Mouse (Mus musculus) liver, embryonic 15.5 days (tissue): ENCODE data around the gene Adprm. TPM values are rescaled to one million over a fixed set of nuclear protein-coding genes. Genes with fewer than 3 reads are reported as not detected.

ENCODE experiments used
- ATAC-seq: fragments of 200-750 bp; cut with Nextera tagmentation; 2 replicates; pipeline ENCODE4 v1.8.0; 2017; ENCODE audit warnings: moderate number of reproducible peaks, mild to moderate bottlenecking, moderate library complexity; ENCODE audit not compliant: insufficient read depth
- H3K27ac ChIP-seq: fragments of 300-500 bp; sonication (generic); replicated peaks from 2 replicates; pipeline ENCODE4 v1.5.1; 2015; ENCODE audit warnings: mild to moderate bottlenecking, inconsistent platforms
- H3K27me3 ChIP-seq: fragments of 300-500 bp; sonication (generic); 2 replicates; pipeline ENCODE4 v1.6.1; 2015; ENCODE audit warnings: mild to moderate bottlenecking, inconsistent platforms
- H3K36me3 ChIP-seq: fragments of 300-500 bp; sonication (generic); replicated peaks from 2 replicates; pipeline ENCODE4 v1.6.1; 2015; ENCODE audit warnings: moderate library complexity, mild to moderate bottlenecking, inconsistent platforms
- H3K4me1 ChIP-seq: fragments of 300-500 bp; sonication (generic); replicated peaks from 2 replicates; pipeline ENCODE4 v1.6.1; 2015; ENCODE audit warnings: inconsistent platforms
- H3K4me2 ChIP-seq: fragments of 300-500 bp; sonication (generic); 2 replicates; pipeline ENCODE4 v1.6.1; 2015; ENCODE audit warnings: moderate library complexity, mild to moderate bottlenecking, inconsistent platforms
- H3K4me3 ChIP-seq: fragments of 300-500 bp; sonication (generic); replicated peaks from 2 replicates; pipeline ENCODE4 v1.5.1; 2015; ENCODE audit warnings: mild to moderate bottlenecking, inconsistent platforms
- H3K9ac ChIP-seq: fragments of 300-500 bp; sonication (generic); 2 replicates; pipeline ENCODE4 v1.6.1; 2015; ENCODE audit warnings: moderate library complexity, mild to moderate bottlenecking, inconsistent platforms
- H3K9me3 ChIP-seq: fragments of 300-500 bp; sonication (generic); replicated peaks from 2 replicates; pipeline ENCODE4 v1.6.1; 2016; ENCODE audit warnings: inconsistent platforms
- WGBS: fragments of 180-500 bp; shearing (Covaris S2); methylation state at CpG from one replicate; pipeline ENCODE4 v1.1.7; 2015; ENCODE audit warnings: mixed read lengths; ENCODE audit not compliant: insufficient replicate concordance; 5-methylcytosine and 5-hydroxymethylcytosine counted together
- polyA plus RNA-seq: library from polyadenylated mRNA; unstranded; fragments of >200 nt; fragmentation: Nextera tagmentation; extraction: Ambion mirVana; gene quantifications from 2 replicates; pipeline ENCODE4 v1.2.1, GENCODE M21; 2015

Adprm gene
- polyA plus RNA-seq, 1 experiment from 2014 or later: 10.3 TPM

- H3K4me1 ChIP-seq: no peaks in the 10 kb centered on the region
- 44% methylated on average over 9 of the region's 9 CpGs for WGBS
- no peak overlapping the region for H3K27ac ChIP-seq
- H3K4me2 ChIP-seq: no peak overlapping the region
- H3K9ac ChIP-seq: no peak overlapping the region
- peaks cover 31% of the 10 kb centered on the region for H3K27me3 ChIP-seq
- no peaks in the 10 kb centered on the region for H3K9me3 ChIP-seq
- H3K36me3 ChIP-seq: no peaks in the 10 kb centered on the region
- ATAC-seq: no peak
- H3K4me3 ChIP-seq: no peak overlapping the region
Measured at GRCm38 (mm10) chr11:67086467-67087164, 34.2 kb upstream of the Adprm start.

- peaks cover 5% of the 10 kb centered on the region; the same call in 1 of the 2 replicates for H3K4me1 ChIP-seq
- no peak overlapping the region for H3K4me3 ChIP-seq
- H3K9ac ChIP-seq: no peak overlapping the region
- no peak overlapping the region for H3K27ac ChIP-seq
- H3K9me3 ChIP-seq: no peaks in the 10 kb centered on the region
- WGBS: 3% methylated on average over 6 of the region's 6 CpGs
- ATAC-seq: no peak
- no peak overlapping the region for H3K4me2 ChIP-seq
- peaks cover 31% of the 10 kb centered on the region for H3K27me3 ChIP-seq
- no peaks in the 10 kb centered on the region for H3K36me3 ChIP-seq
Measured at GRCm38 (mm10) chr11:67085489-67085888, 33.1 kb upstream of the Adprm start.

- WGBS: 38% methylated on average over 32 of the region's 32 CpGs
- Histone ChIP-seq H3K27me3 (peaks cover 31% of the 10 kb centered on the region), H3K4me3 (no peak overlapping the region), H3K9me3 (no peaks in the 10 kb centered on the region), H3K9ac (no peak overlapping the region), H3K4me2 (no peak overlapping the region), H3K27ac (no peak overlapping the region), H3K4me1 (peaks cover 5% of the 10 kb centered on the region; the same call in 1 of the 2 replicates), H3K36me3 (no peaks in the 10 kb centered on the region)
- ATAC-seq: no peak
Measured at GRCm38 (mm10) chr11:67083712-67084340, 31.4 kb upstream of the Adprm start.

GRCm38 (mm10) chr11:67083239-67083638, 30.8 kb upstream of the Adprm start:
- Histone ChIP-seq H3K4me3 (no peak overlapping the region), H3K27me3 (peaks cover 33% of the 10 kb centered on the region), H3K36me3 (no peaks in the 10 kb centered on the region), H3K9ac (no peak overlapping the region), H3K9me3 (no peaks in the 10 kb centered on the region), H3K27ac (no peak overlapping the region), H3K4me1 (peaks cover 5% of the 10 kb centered on the region; the same call in 1 of the 2 replicates), H3K4me2 (no peak overlapping the region)
- WGBS: 50% methylated on average over 6 of the region's 6 CpGs
- no peak for ATAC-seq

- H3K9me3 ChIP-seq: no peaks in the 10 kb centered on the region
- ATAC-seq: no peak
- H3K4me1 ChIP-seq: peaks cover 5% of the 10 kb centered on the region; the same call in 1 of the 2 replicates
- 50% methylated on average over 13 of the region's 13 CpGs for WGBS
- no peak overlapping the region for H3K9ac ChIP-seq
- H3K4me2 ChIP-seq: no peak overlapping the region
- no peak overlapping the region for H3K27ac ChIP-seq
- H3K4me3 ChIP-seq: no peak overlapping the region
- no peaks in the 10 kb centered on the region for H3K36me3 ChIP-seq
- H3K27me3 ChIP-seq: peaks cover 35% of the 10 kb centered on the region
Measured at GRCm38 (mm10) chr11:67082793-67083192, 30.4 kb upstream of the Adprm start.

GRCm38 (mm10) chr11:67082188-67082587, 29.8 kb upstream of the Adprm start:
- no peak overlapping the region for H3K27ac ChIP-seq
- ATAC-seq: no peak
- no peaks in the 10 kb centered on the region for H3K9me3 ChIP-seq
- WGBS: 51% methylated on average over 7 of the region's 7 CpGs
- no peak overlapping the region for H3K4me3 ChIP-seq
- H3K4me2 ChIP-seq: no peak overlapping the region
- H3K4me1 ChIP-seq: peaks cover 5% of the 10 kb centered on the region; the same call in 1 of the 2 replicates
- no peaks in the 10 kb centered on the region for H3K36me3 ChIP-seq
- no peak overlapping the region for H3K9ac ChIP-seq
- H3K27me3 ChIP-seq: peaks cover 35% of the 10 kb centered on the region

- H3K4me3 ChIP-seq: no peak overlapping the region
- ATAC-seq: peak; percentile 60
- H3K4me1 ChIP-seq: peaks cover 5% of the 10 kb centered on the region; the same call in 1 of the 2 replicates
- H3K9me3 ChIP-seq: no peaks in the 10 kb centered on the region
- H3K4me2 ChIP-seq: no peak overlapping the region
- no peak overlapping the region for H3K9ac ChIP-seq
- H3K27me3 ChIP-seq: peaks cover 35% of the 10 kb centered on the region
- no peaks in the 10 kb centered on the region for H3K36me3 ChIP-seq
- WGBS: 2% methylated on average over 11 of the region's 11 CpGs
- H3K27ac ChIP-seq: no peak overlapping the region
Measured at GRCm38 (mm10) chr11:67081125-67081649, 28.8 kb upstream of the Adprm start.

GRCm38 (mm10) chr11:67080168-67080567, 27.8 kb upstream of the Adprm start:
- H3K27ac ChIP-seq: no peak overlapping the region
- no peaks in the 10 kb centered on the region for H3K9me3 ChIP-seq
- no peak overlapping the region for H3K4me3 ChIP-seq
- no peak overlapping the region for H3K4me2 ChIP-seq
- no peak overlapping the region for H3K9ac ChIP-seq
- no peaks in the 10 kb centered on the region for H3K36me3 ChIP-seq
- no peak for ATAC-seq
- H3K4me1 ChIP-seq: peaks cover 5% of the 10 kb centered on the region; the same call in 1 of the 2 replicates
- 1% methylated on average over 3 of the region's 3 CpGs for WGBS
- peaks cover 35% of the 10 kb centered on the region for H3K27me3 ChIP-seq

- no peaks in the 10 kb centered on the region for H3K9me3 ChIP-seq
- no peak overlapping the region for H3K4me3 ChIP-seq
- ATAC-seq: no peak
- H3K27ac ChIP-seq: no peak overlapping the region
- no peaks in the 10 kb centered on the region for H3K36me3 ChIP-seq
- peaks cover 5% of the 10 kb centered on the region; the same call in 1 of the 2 replicates for H3K4me1 ChIP-seq
- peaks cover 31% of the 10 kb centered on the region for H3K27me3 ChIP-seq
- 59% methylated on average over 11 of the region's 11 CpGs for WGBS
- H3K4me2 ChIP-seq: no peak overlapping the region
- no peak overlapping the region for H3K9ac ChIP-seq
Measured at GRCm38 (mm10) chr11:67079740-67080139, 27.3 kb upstream of the Adprm start.

GRCm38 (mm10) chr11:67078888-67079287, 26.5 kb upstream of the Adprm start:
- no peaks in the 10 kb centered on the region for H3K9me3 ChIP-seq
- no peak overlapping the region for H3K9ac ChIP-seq
- no peak overlapping the region for H3K4me3 ChIP-seq
- H3K27ac ChIP-seq: no peak overlapping the region
- ATAC-seq: no peak
- no peaks in the 10 kb centered on the region for H3K36me3 ChIP-seq
- H3K27me3 ChIP-seq: peaks cover 22% of the 10 kb centered on the region
- 67% methylated on average over 6 of the region's 6 CpGs for WGBS
- no peak overlapping the region for H3K4me2 ChIP-seq
- peaks cover 5% of the 10 kb centered on the region; the same call in 1 of the 2 replicates for H3K4me1 ChIP-seq

- Histone ChIP-seq H3K4me3 (no peak within 1 kb of the TSS), H3K27me3 (peaks cover 13% of the 10 kb centered on the region), H3K9me3 (no peaks in the 10 kb centered on the region), H3K27ac (no peak within 1 kb of the TSS), H3K4me1 (peaks cover 5% of the 10 kb centered on the region; the same call in 1 of the 2 replicates), H3K9ac (no peak within 1 kb of the TSS), H3K36me3 (no peaks in the 10 kb centered on the region), H3K4me2 (no peak within 1 kb of the TSS)
- ATAC-seq: no peak
- WGBS: 68% methylated on average over 5 of the region's 5 CpGs
Measured at GRCm38 (mm10) chr11:67078000-67078399, 25.6 kb upstream of the Adprm start, which contains the start of gene Myh3. Gene Myh3 (plus strand): TSS chr11:67078300.
